Mouse (Mus musculus): ENCODE data around the gene March6. TPM values are rescaled to one million over a fixed set of nuclear protein-coding genes. Genes with fewer than 3 reads are reported as not detected.

March6 gene
- polyA plus RNA-seq, 1 experiment from 2014 or later = 68.3 TPM

- no peak for ATAC-seq
- no peaks in the 10 kb centered on the region for H3K9me3 ChIP-seq (replicated peaks; ENCODE audit: control insufficient read depth, low read length)
- H3K27ac ChIP-seq (ENCODE audit: low read depth, low read length) = no peak overlapping the region
- no peak overlapping the region for H3K4me3 ChIP-seq (ENCODE audit: low read depth, low read length)
- no peak for DNase-seq (ENCODE audit: low spot score)
- no peaks in the 10 kb centered on the region for H3K36me3 ChIP-seq (ENCODE audit: control insufficient read depth, insufficient read depth, low read length)
- no peaks in the 10 kb centered on the region for H3K27me3 ChIP-seq (replicated peaks; ENCODE audit: control insufficient read depth, insufficient read depth, low read length)
- WGBS = 60% methylated on average over 3 of the region's 3 CpGs
- no peak overlapping the region for H3K9ac ChIP-seq (ENCODE audit: low read length)
- H3K4me2 ChIP-seq (ENCODE audit: low read length) = no peak overlapping the region
- H3K4me1 ChIP-seq (ENCODE audit: control insufficient read depth, insufficient read depth, low read length) = no peaks in the 10 kb centered on the region
Observed at GRCm38 (mm10) chr15:31412933-31413332, 117.9 kb downstream of the March6 start.

- 85% methylated on average over 6 of the region's 6 CpGs for WGBS
- no peak for ATAC-seq
- H3K36me3 ChIP-seq (ENCODE audit: control insufficient read depth, insufficient read depth, low read length) = no peaks in the 10 kb centered on the region
- no peak overlapping the region for H3K27ac ChIP-seq (ENCODE audit: low read depth, low read length)
- no peak overlapping the region for H3K9ac ChIP-seq (ENCODE audit: low read length)
- DNase-seq (ENCODE audit: low spot score) = no peak
- no peaks in the 10 kb centered on the region for H3K4me1 ChIP-seq (ENCODE audit: control insufficient read depth, insufficient read depth, low read length)
- H3K9me3 ChIP-seq (replicated peaks; ENCODE audit: control insufficient read depth, low read length) = no peaks in the 10 kb centered on the region
- no peaks in the 10 kb centered on the region for H3K27me3 ChIP-seq (replicated peaks; ENCODE audit: control insufficient read depth, insufficient read depth, low read length)
- H3K4me3 ChIP-seq (ENCODE audit: low read depth, low read length) = no peak overlapping the region
- H3K4me2 ChIP-seq (ENCODE audit: low read length) = no peak overlapping the region
Observed at GRCm38 (mm10) chr15:31412436-31412835, 118.4 kb downstream of the March6 start.

- Histone ChIP-seq H3K4me2 (ENCODE audit: low read length) (no peak overlapping the region), H3K36me3 (ENCODE audit: control insufficient read depth, insufficient read depth, low read length) (no peaks in the 10 kb centered on the region), H3K27ac (ENCODE audit: low read depth, low read length) (no peak overlapping the region), H3K9ac (ENCODE audit: low read length) (no peak overlapping the region), H3K9me3 (replicated peaks; ENCODE audit: control insufficient read depth, low read length) (no peaks in the 10 kb centered on the region), H3K4me1 (ENCODE audit: control insufficient read depth, insufficient read depth, low read length) (no peaks in the 10 kb centered on the region), H3K27me3 (replicated peaks; ENCODE audit: control insufficient read depth, insufficient read depth, low read length) (no peaks in the 10 kb centered on the region), H3K4me3 (ENCODE audit: low read depth, low read length) (no peak overlapping the region)
- no peak for ATAC-seq
- no peak for DNase-seq (ENCODE audit: low spot score)
- 89% methylated on average over 4 of the region's 4 CpGs for WGBS
Observed at GRCm38 (mm10) chr15:31407490-31407889, 123.4 kb downstream of the March6 start.

- Histone ChIP-seq H3K27ac (ENCODE audit: low read depth, low read length) (no peak overlapping the region), H3K27me3 (replicated peaks; ENCODE audit: control insufficient read depth, insufficient read depth, low read length) (no peaks in the 10 kb centered on the region), H3K9ac (ENCODE audit: low read length) (no peak overlapping the region), H3K36me3 (ENCODE audit: control insufficient read depth, insufficient read depth, low read length) (no peaks in the 10 kb centered on the region), H3K4me3 (ENCODE audit: low read depth, low read length) (no peak overlapping the region), H3K9me3 (replicated peaks; ENCODE audit: control insufficient read depth, low read length) (no peaks in the 10 kb centered on the region), H3K4me1 (ENCODE audit: control insufficient read depth, insufficient read depth, low read length) (no peaks in the 10 kb centered on the region), H3K4me2 (ENCODE audit: low read length) (no peak overlapping the region)
- 91% methylated on average over 5 of the region's 5 CpGs for WGBS
- ATAC-seq (no peak), DNase-seq (ENCODE audit: low spot score) (no peak)
Observed at GRCm38 (mm10) chr15:31406881-31407280, 124.0 kb downstream of the March6 start.

Other genes with a start within 250 kb of the March6 start
- 0.52 and 0.70 TPM in 2 replicates for gene Ankrd33b, start 163.3 kb downstream of the March6 start, polyA plus RNA-seq (2014; fragmentation: Nextera tagmentation; extraction: Ambion mirVana)
- gene Ropn1l, start 77.3 kb downstream of the March6 start, polyA plus RNA-seq (2014; fragmentation: Nextera tagmentation; extraction: Ambion mirVana) = 2.1 and 3.2 TPM in 2 replicates
- gene Cmbl, start 34.3 kb upstream of the March6 start, polyA plus RNA-seq (2014; fragmentation: Nextera tagmentation; extraction: Ambion mirVana) = 6.5 and 9.8 TPM in 2 replicates
- 646 and 673 TPM in 2 replicates for gene Cct5, start 70.8 kb upstream of the March6 start, polyA plus RNA-seq (2014; fragmentation: Nextera tagmentation; extraction: Ambion mirVana)
- 11.5 and 13.3 TPM in 2 replicates for gene Fam173b, start 70.8 kb upstream of the March6 start, polyA plus RNA-seq (2014; fragmentation: Nextera tagmentation; extraction: Ambion mirVana)

Data from forebrain, embryonic 14.5 days (tissue).